Mouse (Mus musculus) CH12.LX (cell line): ENCODE measurements at regions not wholly inside any gene's neighbourhood (a gene's known extent, or its start where the extent isn't known, plus 50 kb on each side); places are given as distances from the start of the nearest gene placed in this dataset.

ENCODE experiments used
- CHD1 ChIP-seq: IDR thresholded peaks from 2 replicates; pipeline ENCODE4 v1.6.1; 2012; ENCODE audit warnings: low read depth, low read length, improper control_type of control experiment, inconsistent platforms
- CTCF ChIP-seq, 2 experiments: IDR thresholded peaks in 1 of 2; conservative IDR thresholded peaks in 1 of 2; 2 replicates each; pipeline ENCODE4 v1.5.1; 2011 to 2012; ENCODE audit warnings: low read depth in 2 of 2, low read length in 2 of 2, improper control_type of control experiment in 1 of 2, inconsistent platforms in 1 of 2, mild to moderate bottlenecking in 1 of 2, moderate library complexity in 1 of 2
- EP300 ChIP-seq: IDR thresholded peaks from 2 replicates; pipeline ENCODE4 v1.6.1; 2011; ENCODE audit warnings: low read length, improper control_type of control experiment
- ETS1 ChIP-seq: conservative IDR thresholded peaks from 2 replicates; pipeline ENCODE4 v1.6.1; 2012; ENCODE audit warnings: low read depth, mild to moderate bottlenecking, inconsistent platforms, low read length, improper control_type of control experiment, moderate library complexity
- MAX ChIP-seq: IDR thresholded peaks from 2 replicates; pipeline ENCODE4 v1.6.1; 2011; ENCODE audit warnings: low read length, improper control_type of control experiment
- MAZ ChIP-seq: IDR thresholded peaks from 2 replicates; pipeline ENCODE4 v1.6.1; 2012; ENCODE audit warnings: low read depth, mild to moderate bottlenecking, inconsistent platforms, low read length, improper control_type of control experiment, moderate library complexity
- MXI1 ChIP-seq: IDR thresholded peaks from 2 replicates; pipeline ENCODE4 v1.6.1; 2011; ENCODE audit warnings: mild to moderate bottlenecking, low read depth, low read length, improper control_type of control experiment
- PAX5 ChIP-seq: IDR thresholded peaks from 2 replicates; pipeline ENCODE4 v1.6.1; 2012; ENCODE audit warnings: low read length, inconsistent platforms, mixed read lengths
- SMC3 ChIP-seq: IDR thresholded peaks from 2 replicates; pipeline ENCODE4 v1.6.1; 2011; ENCODE audit warnings: low read depth, low read length, improper control_type of control experiment
- ZC3H11A ChIP-seq: IDR thresholded peaks from 2 replicates; pipeline ENCODE4 v1.6.1; 2012; ENCODE audit warnings: low read depth, mild to moderate bottlenecking, inconsistent platforms, low read length, improper control_type of control experiment

DNA sequence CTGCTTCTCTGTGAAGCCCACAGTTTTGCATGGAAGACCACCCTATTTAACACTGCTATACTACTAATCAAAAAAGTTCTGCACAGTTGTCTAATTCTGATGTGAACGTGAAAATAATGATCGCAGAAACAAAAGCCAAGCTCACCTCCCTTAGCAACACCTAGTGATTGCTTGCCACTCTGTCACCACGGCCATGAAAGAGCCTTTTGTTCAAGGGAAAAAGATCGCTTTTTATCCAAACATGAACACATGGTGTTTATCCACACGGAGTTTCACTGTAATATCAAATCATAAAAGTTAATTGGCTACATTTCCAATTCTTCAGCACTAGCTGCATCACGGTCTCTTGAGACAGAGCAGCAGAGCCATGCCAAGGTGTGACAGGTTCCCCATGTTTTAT lies 85.1 kb downstream of the Cartpt start:
- TF ChIP-seq CTCF (conservative IDR thresholded peaks at IDR 0.05 in 1 of 2, IDR thresholded peaks at IDR 0.05 in 1 of 2; ENCODE audit: low read depth in 2 of 2, low read length in 2 of 2) (no peak), ETS1 (no peak), EP300 (no peak), MXI1 (no peak), MAX (no peak), SMC3 (no peak), CHD1 (no peak), MAZ (no peak), ZC3H11A (no peak), PAX5 (no peak)
